Mouse (Mus musculus) CH12.LX (cell line): ENCODE measurements around the gene Stk10. TPM values are rescaled to one million over a fixed set of nuclear protein-coding genes. Genes with fewer than 3 reads are reported as not detected.
A peak's percentile ranks its signal among the peaks of the same experiment; 100 is the strongest.

Experiments used
- DNase-seq: peaks from one replicate; pipeline ENCODE4 v3.0.0-alpha.2; 2013; ENCODE audit errors: extremely low read depth
- H3K27ac ChIP-seq: 2 replicates; pipeline ENCODE4 v1.5.1; 2012; ENCODE audit warnings: low read depth, mild to moderate bottlenecking, control low read depth, moderate library complexity; ENCODE audit not compliant: insufficient read depth
- H3K27me3 ChIP-seq: replicated peaks from 2 replicates; pipeline ENCODE3; 2012; ENCODE audit warnings: inconsistent platforms
- H3K36me3 ChIP-seq, 2 experiments: replicated peaks in 1 of 2; 2 replicates each; pipeline versions ENCODE3 to v1.6.1; 2012; ENCODE audit warnings: inconsistent platforms in 1 of 2, low read length in 1 of 2, mild to moderate bottlenecking in 1 of 2, mixed read lengths in 1 of 2, moderate library complexity in 1 of 2; ENCODE audit not compliant: control insufficient read depth in 1 of 2, insufficient read depth in 1 of 2
- H3K4me1 ChIP-seq, 2 experiments: 2 replicates each; pipeline ENCODE4 v1.6.1; 2012; ENCODE audit warnings: inconsistent platforms in 1 of 2, moderate library complexity in 1 of 2; ENCODE audit not compliant: insufficient read depth in 2 of 2, control insufficient read depth in 1 of 2
- H3K4me2 ChIP-seq: 2 replicates; pipeline ENCODE4 v1.6.1; 2012; ENCODE audit warnings: low read depth, mild to moderate bottlenecking, control low read depth; ENCODE audit not compliant: poor library complexity, insufficient read depth, severe bottlenecking
- H3K4me3 ChIP-seq, 3 experiments: fragments of 150-350 bp in 1 of 3; sonication (generic) in 1 of 3; replicated peaks in 1 of 3; 2 replicates each; pipeline versions ENCODE3 to v1.5.1; 2011 to 2012; ENCODE audit warnings: low read depth in 2 of 3, low read length in 2 of 3, mild to moderate bottlenecking in 2 of 3, moderate library complexity in 2 of 3, control low read depth in 1 of 3, improper control_type of control experiment in 1 of 3, inconsistent platforms in 1 of 3, mixed read lengths in 1 of 3; ENCODE audit not compliant: poor library complexity in 1 of 3
- H3K79me2 ChIP-seq: replicated peaks from 2 replicates; pipeline ENCODE4 v1.6.1; 2012; ENCODE audit warnings: mild to moderate bottlenecking, moderate library complexity; ENCODE audit not compliant: control insufficient read depth, poor library complexity, insufficient read depth, severe bottlenecking; ENCODE audit errors: extremely low read depth
- H3K9ac ChIP-seq: 2 replicates; pipeline ENCODE4 v1.6.1; 2012; ENCODE audit warnings: low read depth, mild to moderate bottlenecking, control low read depth, moderate library complexity; ENCODE audit not compliant: insufficient read depth
- H3K9me3 ChIP-seq: replicated peaks from 2 replicates; pipeline ENCODE3; 2012; ENCODE audit warnings: low read length, inconsistent platforms, mixed read lengths
- CHD2 ChIP-seq: IDR thresholded peaks from 2 replicates; pipeline ENCODE4 v1.6.1; 2011; ENCODE audit warnings: low read length, improper control_type of control experiment
- CTCF ChIP-seq, 2 experiments: IDR thresholded peaks in 1 of 2; conservative IDR thresholded peaks in 1 of 2; 2 replicates each; pipeline ENCODE4 v1.5.1; 2011 to 2012; ENCODE audit warnings: low read depth in 2 of 2, low read length in 2 of 2, improper control_type of control experiment in 1 of 2, inconsistent platforms in 1 of 2, mild to moderate bottlenecking in 1 of 2, moderate library complexity in 1 of 2
- E2F4 ChIP-seq: IDR thresholded peaks from 2 replicates; pipeline ENCODE4 v1.6.1; 2011; ENCODE audit warnings: low read depth, low read length, improper control_type of control experiment; ENCODE audit not compliant: insufficient replicate concordance
- ELF1 ChIP-seq: IDR thresholded peaks from 2 replicates; pipeline ENCODE4 v1.6.1; 2014; ENCODE audit warnings: low read depth, mild to moderate bottlenecking, inconsistent platforms, low read length, improper control_type of control experiment
- ETS1 ChIP-seq: conservative IDR thresholded peaks from 2 replicates; pipeline ENCODE4 v1.6.1; 2012; ENCODE audit warnings: low read depth, mild to moderate bottlenecking, inconsistent platforms, low read length, improper control_type of control experiment, moderate library complexity
- GABPA ChIP-seq: IDR thresholded peaks from 2 replicates; pipeline ENCODE4 v1.6.1; 2012; ENCODE audit warnings: low read depth, low read length, improper control_type of control experiment, inconsistent platforms; ENCODE audit not compliant: insufficient replicate concordance
- JUND ChIP-seq: conservative IDR thresholded peaks from 2 replicates; pipeline ENCODE4 v1.6.1; 2011; ENCODE audit warnings: low read depth, low read length, improper control_type of control experiment
- MAFK ChIP-seq: IDR thresholded peaks from 2 replicates; pipeline ENCODE4 v1.6.1; 2011; ENCODE audit warnings: low read length, improper control_type of control experiment; ENCODE audit not compliant: insufficient replicate concordance
- MAZ ChIP-seq: IDR thresholded peaks from 2 replicates; pipeline ENCODE4 v1.6.1; 2012; ENCODE audit warnings: low read depth, mild to moderate bottlenecking, inconsistent platforms, low read length, improper control_type of control experiment, moderate library complexity
- MYC ChIP-seq: IDR thresholded peaks from 2 replicates; pipeline ENCODE4 v1.6.1; 2011; ENCODE audit warnings: low read depth, mild to moderate bottlenecking, improper control_type of control experiment, low read length
- PAX5 ChIP-seq: IDR thresholded peaks from 2 replicates; pipeline ENCODE4 v1.6.1; 2012; ENCODE audit warnings: low read length, inconsistent platforms, mixed read lengths
- POLR2A ChIP-seq: IDR thresholded peaks from 2 replicates; pipeline ENCODE4 v1.6.1; 2011; ENCODE audit warnings: low read depth, mild to moderate bottlenecking, improper control_type of control experiment, low read length
- POLR2AphosphoS2 ChIP-seq: IDR thresholded peaks from 2 replicates; pipeline ENCODE4 v1.6.1; 2011; ENCODE audit warnings: low read depth, low read length, improper control_type of control experiment
- RAD21 ChIP-seq: IDR thresholded peaks from 2 replicates; pipeline ENCODE4 v1.6.1; 2011; ENCODE audit warnings: low read depth, mild to moderate bottlenecking, low read length, improper control_type of control experiment, moderate library complexity
- SMC3 ChIP-seq: IDR thresholded peaks from 2 replicates; pipeline ENCODE4 v1.6.1; 2011; ENCODE audit warnings: low read depth, low read length, improper control_type of control experiment
- TBP ChIP-seq: conservative IDR thresholded peaks from 2 replicates; pipeline ENCODE4 v1.6.1; 2011; ENCODE audit warnings: low read depth, low read length, improper control_type of control experiment
- TCF12 ChIP-seq: IDR thresholded peaks from 2 replicates; pipeline ENCODE4 v1.6.1; 2014; ENCODE audit warnings: low read depth, mild to moderate bottlenecking, inconsistent platforms, low read length, improper control_type of control experiment
- UBTF ChIP-seq: IDR thresholded peaks from 2 replicates; pipeline ENCODE4 v1.6.1; 2012; ENCODE audit warnings: low read depth, mild to moderate bottlenecking, inconsistent platforms, low read length, improper control_type of control experiment, moderate library complexity
- USF1 ChIP-seq: IDR thresholded peaks from 2 replicates; pipeline ENCODE4 v1.6.1; 2014; ENCODE audit warnings: low read depth, mild to moderate bottlenecking, inconsistent platforms, low read length, improper control_type of control experiment
- USF2 ChIP-seq: conservative IDR thresholded peaks from 2 replicates; pipeline ENCODE4 v1.6.1; 2011; ENCODE audit warnings: low read depth, low read length, improper control_type of control experiment
- dilution Hi-C: fragments of 300-500 bp; cut with MboI; formaldehyde crosslinking; loops from 2 replicates; pipeline ENCODE4 v1.14.3; 2020; ENCODE audit warnings: low sequenced_read_pairs; ENCODE audit not compliant: extremely low pct_unique_long_range_greater_than_20kb, extremely low pct_ligation_motif_present
- in situ Hi-C: fragments of 300-500 bp; cut with MboI; formaldehyde crosslinking; loops from 3 replicates; pipeline ENCODE4 v1.14.3; 2019; ENCODE audit warnings: low sequenced_read_pairs, low pct_ligation_motif_present, low pct_unique_long_range_greater_than_20kb, mixed read lengths
- polyA plus RNA-seq: library from polyadenylated mRNA; unstranded; fragments of >175 nt; gene quantifications from 2 replicates; pipeline ENCODE4 v1.2.1, GENCODE M21; 2012; ENCODE audit warnings: low read depth; ENCODE audit not compliant: insufficient read length
- total RNA-seq, 2 experiments: library from RNA; depleted of rRNA; stranded (reverse); fragments of 300-350 nt in 1 of 2; fragments of >200 nt in 1 of 2; gene quantifications; 2 replicates each; pipeline ENCODE4 v1.2.3; 2012 to 2014

Stk10 gene
- total and polyA plus RNA-seq, 3 experiments, result 20.0 to 40.3 (median 23.2) TPM

DNA sequence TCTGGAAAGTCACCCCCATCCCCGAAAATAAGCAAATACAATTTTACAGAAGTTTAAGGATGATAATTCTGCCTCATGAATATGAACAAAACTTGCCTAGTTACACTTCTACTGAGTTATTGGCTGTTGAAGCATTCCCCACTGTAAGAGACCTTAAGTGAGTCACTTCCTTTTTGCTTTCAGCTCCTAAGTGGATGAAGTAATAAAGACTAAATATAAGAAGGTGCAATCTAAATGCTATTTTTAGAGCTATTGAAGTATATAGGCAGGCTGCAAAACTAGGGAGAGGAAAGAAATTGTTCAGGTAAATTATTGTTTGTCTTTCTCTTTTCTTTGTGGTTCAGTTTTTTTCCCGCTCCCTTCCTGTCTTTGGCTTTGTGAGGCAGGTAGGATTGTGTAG lies 114.2 kb downstream of the Stk10 start:
- in situ Hi-C loops (no loop called here), dilution Hi-C loops (no loop called here)
- H3K27ac ChIP-seq, result no peak overlapping the region
- H3K9me3 ChIP-seq, result no peaks in the 10 kb centered on the region
- TF ChIP-seq MYC, result no peak
- no peak for TF ChIP-seq POLR2A
- no peak for TF ChIP-seq PAX5
- no peak for TF ChIP-seq RAD21
- no peak for TF ChIP-seq GABPA
- no peak for TF ChIP-seq UBTF
- no peak for TF ChIP-seq POLR2AphosphoS2
- TF ChIP-seq JUND, result no peak
- TF ChIP-seq ETS1, result no peak
- TF ChIP-seq TBP, result no peak
- TF ChIP-seq CTCF (conservative IDR thresholded peaks at IDR 0.05 in 1 of 2, IDR thresholded peaks at IDR 0.05 in 1 of 2; ENCODE audit: low read depth in 2 of 2, low read length in 2 of 2), result no peak
- no peak for TF ChIP-seq CHD2
- TF ChIP-seq SMC3, result no peak
- TF ChIP-seq MAFK, result no peak
- no peak for TF ChIP-seq USF1
- TF ChIP-seq ELF1, result no peak
- no peak for TF ChIP-seq USF2
- no peak for TF ChIP-seq E2F4
- no peak for TF ChIP-seq MAZ
- peaks cover 0 to 31% of the 10 kb centered on the region in 2 experiments for H3K36me3 ChIP-seq
- no peak for DNase-seq
- no peaks in the 10 kb centered on the region for H3K27me3 ChIP-seq
- H3K9ac ChIP-seq, result no peak overlapping the region
- H3K4me1 ChIP-seq, result peaks cover 3 to 69% of the 10 kb centered on the region in 2 experiments; a peak in 3 of 4 replicates
- no peak overlapping the region for H3K4me2 ChIP-seq
- no peak overlapping the region for H3K4me3 ChIP-seq
- peaks cover 84% of the 10 kb centered on the region for H3K79me2 ChIP-seq

DNA sequence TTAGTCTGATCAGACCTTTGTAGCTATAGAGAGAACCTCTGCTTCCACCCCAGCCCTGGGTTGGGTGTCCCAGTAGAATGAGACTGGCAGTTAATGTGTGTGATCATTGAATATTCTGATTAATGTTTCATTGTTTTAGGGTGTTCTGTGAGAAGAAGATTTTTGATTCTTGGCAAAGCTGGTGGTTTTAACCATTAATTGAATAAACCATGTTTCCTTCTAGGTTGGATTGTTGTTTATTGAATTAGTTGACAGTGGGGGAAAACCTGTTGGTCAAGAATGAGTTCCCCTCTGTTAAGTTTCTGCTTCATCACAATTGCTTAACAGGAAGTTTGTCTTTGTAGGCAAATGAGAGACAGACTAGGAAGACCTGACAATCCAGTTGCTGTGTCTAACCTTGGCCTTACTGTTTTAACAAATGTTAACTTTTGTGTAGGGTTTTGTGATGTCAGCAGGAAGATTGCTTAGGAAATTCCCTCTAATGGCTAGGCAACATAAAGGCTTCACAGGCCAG lies 117.2 kb downstream of the Stk10 start:
- dilution Hi-C loops, result no loop called here
- TF ChIP-seq TCF12, result no peak
- Histone ChIP-seq H3K9ac (no peak overlapping the region), H3K79me2 (peaks cover 87% of the 10 kb centered on the region), H3K27ac (no peak overlapping the region), H3K27me3 (no peaks in the 10 kb centered on the region), H3K4me2 (no peak overlapping the region), H3K9me3 (no peaks in the 10 kb centered on the region), H3K36me3 (peaks cover 14 to 58% of the 10 kb centered on the region in 2 experiments), H3K4me3 (no peak overlapping the region), H3K4me1 (peaks cover 3 to 77% of the 10 kb centered on the region in 2 experiments; a peak in 3 of 4 replicates)
- in situ Hi-C loops, result no loop called here
- peak; percentile 12 for DNase-seq
